7 mouse cellular contexts compared by ENCODE assay signal in the genomic region with DNA sequence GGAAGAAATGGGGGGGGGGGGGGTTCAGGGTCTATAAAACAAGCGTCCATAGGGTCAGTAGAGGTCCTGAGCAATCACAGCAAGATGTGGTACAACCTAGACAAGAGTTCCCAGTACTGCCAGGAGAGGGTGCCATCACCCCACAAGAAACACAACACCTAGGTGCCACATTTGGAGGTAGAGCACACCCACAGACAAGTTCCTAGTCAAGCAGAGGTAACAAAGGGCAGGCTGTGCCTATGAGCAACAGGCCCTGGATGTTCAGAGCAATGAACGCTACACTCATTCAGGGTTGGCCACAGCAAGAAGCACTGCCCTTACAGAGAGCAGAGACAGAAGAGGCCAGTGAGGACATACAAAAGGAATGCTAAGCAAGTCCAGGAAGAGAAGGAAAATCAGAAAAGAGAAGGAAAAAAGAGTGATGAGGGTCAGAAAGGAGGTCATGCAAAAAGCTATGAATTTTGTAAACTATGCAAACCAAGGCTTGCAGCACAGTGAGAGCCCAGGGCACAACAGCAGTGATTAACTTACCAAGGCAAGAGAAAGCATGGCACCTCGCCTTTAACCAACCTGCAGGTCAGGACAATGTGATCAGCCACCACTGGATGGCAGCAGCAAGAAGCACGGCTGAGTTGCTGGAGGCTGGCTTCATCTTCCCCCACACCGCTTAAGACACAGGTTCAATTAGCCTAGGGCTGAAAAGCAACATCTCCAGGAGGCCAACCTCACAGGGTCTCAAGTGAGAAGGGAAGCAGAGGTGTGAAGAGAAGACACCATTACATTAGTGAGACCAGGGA. TPM values are rescaled to one million over a fixed set of nuclear protein-coding genes. Genes with fewer than 3 reads are reported as not detected.
DNase-seq lines count a peak whose midpoint lies in the region; ATAC-seq lines count a peak whose summit lies in the region.

No protein-coding gene starts in this region.

- no peaks in the 10 kb centered on the region for H3K4me1 ChIP-seq in midbrain, embryonic 15.5 days

- intact Hi-C loops in left cerebral cortex, postnatal 4 days (cut with DNase I), result loop anchor here (5.0 kb wide), 3 partner anchors 55 to 125 kb away; partner anchors contain the start of genes Psma7 and Ss18l1

- no peak overlapping the region for H3K4me3 ChIP-seq in midbrain, embryonic 15.5 days

- no peaks in the 10 kb centered on the region for H3K27me3 ChIP-seq in midbrain, embryonic 15.5 days (replicated peaks)

- H3K27ac ChIP-seq in midbrain, embryonic 15.5 days, result 0 out of 2 replicates have a peak overlapping the region, but pooled peaks have one; percentile 40

- peaks cover 26% of the 10 kb centered on the region for H3K36me3 ChIP-seq in midbrain, embryonic 15.5 days (replicated peaks)

- ATAC-seq in granulocyte monocyte progenitor cell, adult 5-6 weeks (replicated peaks; ENCODE audit: poor library complexity, severe bottlenecking), result peak; percentile 74
- peak; percentile 87 for ATAC-seq in midbrain, embryonic 15.5 days (replicated peaks)

- H3K9me3 ChIP-seq in midbrain, embryonic 15.5 days, result no peaks in the 10 kb centered on the region

- 33% methylated on average over 5 of the region's 5 CpGs for WGBS in midbrain, embryonic 15.5 days

- H3K9ac ChIP-seq in midbrain, embryonic 15.5 days, result no peak overlapping the region

- peak; percentile 79 for DNase-seq in adrenal gland, adult 2 months
- peak; percentile 78 for DNase-seq in embryo, embryonic 10.5 days (ENCODE audit: low spot score)
- peak; percentile 66 for DNase-seq in kidney, adult 11 months
- DNase-seq in left cerebral cortex, postnatal 4 days, result peak; percentile 73
- peak; percentile 41 to 67 for DNase-seq in spleen, adult 18-20 months

- H3K4me2 ChIP-seq in midbrain, embryonic 15.5 days, result no peak overlapping the region

RNA-seq across cellular contexts. Expression of gene Taf4, which starts 59.4 kb away (rescaled TPM):
- 10 to 100 TPM; 19.3 to 22.5 TPM for total RNA-seq in adrenal gland, adult 2 months (2021)
- polyA plus RNA-seq in adrenal gland, adult 2 months (2012; rRNA removed), result 10.3 and 11.5 TPM in 2 replicates
- 12.6 and 17.2 TPM in 2 replicates for total RNA-seq in granulocyte monocyte progenitor cell, adult 5-6 weeks (2014; fragmentation: Nextera tagmentation)
- total RNA-seq in granulocyte monocyte progenitor cell, adult 5-6 weeks (2017), result 13.5 and 14.1 TPM in 2 replicates
- total RNA-seq in left cerebral cortex, postnatal 4 days (2021), result 10 to 100 TPM; 24.5 to 27.9 TPM
- polyA plus RNA-seq in midbrain, embryonic 15.5 days (2015; fragmentation: Nextera tagmentation; extraction: Ambion mirVana), result 3.9 and 4.0 TPM in 2 replicates
